Mouse (Mus musculus) MEL (cell line): ENCODE results near the gene Zfr.

Experiments
- CTCF ChIP-seq, 3 experiments: IDR thresholded peaks in 2 of 3; conservative IDR thresholded peaks in 1 of 3; 2 replicates each; pipeline ENCODE4 v1.5.1; 2011 to 2012; ENCODE audit warnings: low read length in 3 of 3, low read depth in 2 of 3, mild to moderate bottlenecking in 2 of 3, improper control_type of control experiment in 1 of 3, inconsistent platforms in 1 of 3, mixed read lengths in 1 of 3, moderate library complexity in 1 of 3; ENCODE audit not compliant: control insufficient read depth in 1 of 3, insufficient read depth in 1 of 3, poor library complexity in 1 of 3, severe bottlenecking in 1 of 3
- ETS1 ChIP-seq: IDR thresholded peaks from 2 replicates; pipeline ENCODE4 v1.6.1; 2012; ENCODE audit warnings: low read depth, mild to moderate bottlenecking, inconsistent platforms, low read length, improper control_type of control experiment, moderate library complexity
- MAZ ChIP-seq: IDR thresholded peaks from 2 replicates; pipeline ENCODE4 v1.6.1; 2012; ENCODE audit warnings: low read depth, mild to moderate bottlenecking, inconsistent platforms, low read length, improper control_type of control experiment
- POLR2A ChIP-seq, 2 experiments: IDR thresholded peaks; 2 replicates each; pipeline ENCODE4 v1.6.1; 2011 to 2012; ENCODE audit warnings: low read length in 2 of 2, mild to moderate bottlenecking in 2 of 2, control low read depth in 1 of 2, improper control_type of control experiment in 1 of 2, low read depth in 1 of 2, moderate library complexity in 1 of 2; ENCODE audit not compliant: control insufficient read depth in 1 of 2, insufficient read depth in 1 of 2, poor library complexity in 1 of 2
- ZC3H11A ChIP-seq: IDR thresholded peaks from 2 replicates; pipeline ENCODE4 v1.6.1; 2012; ENCODE audit warnings: low read depth, mild to moderate bottlenecking, inconsistent platforms, low read length, improper control_type of control experiment

- TF ChIP-seq ZC3H11A = no peak
- no peak for TF ChIP-seq POLR2A (IDR thresholded peaks at IDR 0.05; ENCODE audit: control insufficient read depth in 1 of 2, insufficient read depth in 1 of 2, low read depth in 1 of 2, low read length in 2 of 2, poor library complexity in 1 of 2)
- TF ChIP-seq CTCF (IDR thresholded peaks at IDR 0.05 in 2 of 3, conservative IDR thresholded peaks at IDR 0.05 in 1 of 3; ENCODE audit: control insufficient read depth in 1 of 3, insufficient read depth in 1 of 3, low read depth in 2 of 3, low read length in 3 of 3, poor library complexity in 1 of 3, severe bottlenecking in 1 of 3) = no peak
- TF ChIP-seq MAZ = no peak
- TF ChIP-seq ETS1 = no peak
Measured at GRCm38 (mm10) chr15:12114546-12114945, 3.1 kb upstream of the Zfr start.
